Mouse (Mus musculus) MEL (cell line): ENCODE results near the gene Tmed10. TPM values are rescaled to one million over a fixed set of nuclear protein-coding genes. Genes with fewer than 3 reads are reported as not detected.
A peak's percentile ranks its signal among the peaks of the same experiment; 100 is the strongest.

Experiments used
- DNase-seq: peaks from one replicate; pipeline ENCODE4 v3.0.0; 2011; ENCODE audit warnings: low read depth, low spot score
- H3K27ac ChIP-seq: 2 replicates; pipeline ENCODE4 v1.5.1; 2012; ENCODE audit warnings: low read depth, mild to moderate bottlenecking, control low read depth, low read length, moderate library complexity; ENCODE audit not compliant: control insufficient read depth
- H3K27me3 ChIP-seq, 2 experiments: fragments of 150-350 bp in 1 of 2; sonication (generic) in 1 of 2; 2 replicates each; pipeline ENCODE4 v1.6.1; 2012; ENCODE audit warnings: low read length in 2 of 2, mild to moderate bottlenecking in 2 of 2, improper control_type of control experiment in 1 of 2, moderate library complexity in 1 of 2; ENCODE audit not compliant: insufficient read depth in 2 of 2, control insufficient read depth in 1 of 2
- H3K36me3 ChIP-seq, 2 experiments: 2 replicates each; pipeline ENCODE4 v1.6.1; 2012 to 2014; ENCODE audit warnings: low read length in 2 of 2, improper control_type of control experiment in 1 of 2, inconsistent platforms in 1 of 2, mild to moderate bottlenecking in 1 of 2; ENCODE audit not compliant: insufficient read depth in 2 of 2, control insufficient read depth in 1 of 2
- H3K4me1 ChIP-seq, 2 experiments: fragments of 150-350 bp in 1 of 2; sonication (generic) in 1 of 2; 2 replicates each; pipeline ENCODE4 v1.6.1; 2012; ENCODE audit warnings: low read length in 2 of 2, improper control_type of control experiment in 1 of 2, mild to moderate bottlenecking in 1 of 2; ENCODE audit not compliant: insufficient read depth in 2 of 2, control insufficient read depth in 1 of 2
- H3K4me3 ChIP-seq, 2 experiments: fragments of 150-350 bp in 1 of 2; sonication (generic) in 1 of 2; 2 replicates each; pipeline ENCODE4 v1.5.1; 2012; ENCODE audit warnings: low read depth in 2 of 2, low read length in 2 of 2, mild to moderate bottlenecking in 2 of 2, moderate library complexity in 2 of 2, control low read depth in 1 of 2, improper control_type of control experiment in 1 of 2; ENCODE audit not compliant: control insufficient read depth in 1 of 2, insufficient read depth in 1 of 2
- H3K79me2 ChIP-seq: 2 replicates; pipeline ENCODE4 v1.6.1; 2012; ENCODE audit warnings: mild to moderate bottlenecking, low read length, moderate library complexity; ENCODE audit not compliant: control insufficient read depth, poor library complexity, insufficient read depth
- H3K9ac ChIP-seq: 2 replicates; pipeline ENCODE4 v1.6.1; 2012; ENCODE audit warnings: low read depth, mild to moderate bottlenecking, control low read depth, low read length, moderate library complexity; ENCODE audit not compliant: control insufficient read depth, poor library complexity, severe bottlenecking
- H3K9me3 ChIP-seq: fragments of 150-350 bp; sonication (generic); replicated peaks from 2 replicates; pipeline ENCODE4 v1.6.1; 2012; ENCODE audit warnings: mild to moderate bottlenecking, low read length, improper control_type of control experiment, moderate library complexity; ENCODE audit not compliant: insufficient read depth
- CTCF ChIP-seq, 3 experiments: IDR thresholded peaks in 2 of 3; conservative IDR thresholded peaks in 1 of 3; 2 replicates each; pipeline ENCODE4 v1.5.1; 2011 to 2012; ENCODE audit warnings: low read length in 3 of 3, low read depth in 2 of 3, mild to moderate bottlenecking in 2 of 3, improper control_type of control experiment in 1 of 3, inconsistent platforms in 1 of 3, mixed read lengths in 1 of 3, moderate library complexity in 1 of 3; ENCODE audit not compliant: control insufficient read depth in 1 of 3, insufficient read depth in 1 of 3, poor library complexity in 1 of 3, severe bottlenecking in 1 of 3
- E2F4 ChIP-seq: IDR thresholded peaks from 2 replicates; pipeline ENCODE4 v1.6.1; 2011; ENCODE audit warnings: low read depth, low read length, improper control_type of control experiment, borderline replicate concordance
- GATA1 ChIP-seq: IDR thresholded peaks from 2 replicates; pipeline ENCODE4 v1.6.1; 2011; ENCODE audit warnings: low read depth, low read length, improper control_type of control experiment
- HCFC1 ChIP-seq: IDR thresholded peaks from 2 replicates; pipeline ENCODE4 v1.6.1; 2012; ENCODE audit warnings: low read depth, mild to moderate bottlenecking, inconsistent platforms, low read length, improper control_type of control experiment, moderate library complexity
- MAFK ChIP-seq: IDR thresholded peaks from 2 replicates; pipeline ENCODE4 v1.6.1; 2011; ENCODE audit warnings: low read depth, mild to moderate bottlenecking, low read length, improper control_type of control experiment, borderline replicate concordance
- MAZ ChIP-seq: IDR thresholded peaks from 2 replicates; pipeline ENCODE4 v1.6.1; 2012; ENCODE audit warnings: low read depth, mild to moderate bottlenecking, inconsistent platforms, low read length, improper control_type of control experiment
- POLR2A ChIP-seq, 2 experiments: IDR thresholded peaks; 2 replicates each; pipeline ENCODE4 v1.6.1; 2011 to 2012; ENCODE audit warnings: low read length in 2 of 2, mild to moderate bottlenecking in 2 of 2, control low read depth in 1 of 2, improper control_type of control experiment in 1 of 2, low read depth in 1 of 2, moderate library complexity in 1 of 2; ENCODE audit not compliant: control insufficient read depth in 1 of 2, insufficient read depth in 1 of 2, poor library complexity in 1 of 2
- RAD21 ChIP-seq: IDR thresholded peaks from 2 replicates; pipeline ENCODE4 v1.6.1; 2011; ENCODE audit warnings: mild to moderate bottlenecking, low read depth, low read length, improper control_type of control experiment
- SIN3A ChIP-seq: IDR thresholded peaks from 2 replicates; pipeline ENCODE4 v1.6.1; 2012; ENCODE audit warnings: low read length, improper control_type of control experiment, inconsistent platforms
- SMC3 ChIP-seq: IDR thresholded peaks from 2 replicates; pipeline ENCODE4 v1.6.1; 2011; ENCODE audit warnings: low read depth, low read length, improper control_type of control experiment
- TCF12 ChIP-seq: IDR thresholded peaks from 2 replicates; pipeline ENCODE4 v1.6.1; 2014; ENCODE audit warnings: low read depth, mild to moderate bottlenecking, inconsistent platforms, low read length, improper control_type of control experiment, moderate library complexity
- ZNF384 ChIP-seq: IDR thresholded peaks from 2 replicates; pipeline ENCODE4 v1.6.1; 2012; ENCODE audit warnings: low read depth, mild to moderate bottlenecking, inconsistent platforms, low read length, improper control_type of control experiment
- polyA plus RNA-seq, 2 experiments: library from polyadenylated mRNA; stranded (reverse) in 1 of 2; unstranded in 1 of 2; fragments of >175 nt in 1 of 2; fragments of >200 nt in 1 of 2; gene quantifications; 2 replicates each; pipeline versions ENCODE4 v1.2.1 to v1.2.4; 2012; ENCODE audit warnings: low replicate concordance in 2 of 2, low read depth in 1 of 2; ENCODE audit not compliant: insufficient read length in 2 of 2, insufficient read depth in 1 of 2, missing spikeins in 1 of 2
- total RNA-seq: library from RNA; depleted of rRNA; stranded (reverse); fragments of 300-350 nt; gene quantifications from 2 replicates; pipeline ENCODE4 v1.2.3, GENCODE M21; 2012

The Tmed10 gene
- total and polyA plus RNA-seq, 3 experiments: 45.7 to 229 (median 60.2) TPM

- DNase-seq: no peak
- no peaks in the 10 kb centered on the region for H3K9me3 ChIP-seq
- no peaks in the 10 kb centered on the region for H3K27me3 ChIP-seq
- TF ChIP-seq TCF12: no peak
- no peak for TF ChIP-seq ZNF384
- no peak for TF ChIP-seq MAFK
- TF ChIP-seq POLR2A (IDR thresholded peaks at IDR 0.05; ENCODE audit: control insufficient read depth in 1 of 2, insufficient read depth in 1 of 2, low read depth in 1 of 2, low read length in 2 of 2, poor library complexity in 1 of 2): no peak
- H3K9ac ChIP-seq: no peak overlapping the region
- peaks cover 10 to 16% of the 10 kb centered on the region in 2 experiments for H3K36me3 ChIP-seq
- H3K4me3 ChIP-seq: no peak overlapping the region
- peaks cover 5% of the 10 kb centered on the region in 2 experiments; a peak in 3 of 4 replicates for H3K4me1 ChIP-seq
- H3K79me2 ChIP-seq: no peaks in the 10 kb centered on the region
- no peak overlapping the region for H3K27ac ChIP-seq
Measured at GRCm38 (mm10) chr12:85344252-85344651, 30.4 kb downstream of the Tmed10 start.

GRCm38 (mm10) chr12:85342310-85342709 lies 32.3 kb downstream of the Tmed10 start:
- Histone ChIP-seq H3K27me3 (no peaks in the 10 kb centered on the region), H3K9ac (no peak overlapping the region), H3K4me1 (peaks cover 7 to 14% of the 10 kb centered on the region in 2 experiments)
- no peak for DNase-seq
- TF ChIP-seq GATA1 (no peak), TCF12 (no peak)
- TF ChIP-seq, all 39 proteins: peak for 0
- H3K4me3 ChIP-seq: no peak overlapping the region
- H3K9me3 ChIP-seq: no peaks in the 10 kb centered on the region
- no peak overlapping the region for H3K27ac ChIP-seq
- H3K36me3 ChIP-seq: peaks cover 12 to 21% of the 10 kb centered on the region in 2 experiments
- H3K79me2 ChIP-seq: peaks cover 9% of the 10 kb centered on the region

GRCm38 (mm10) chr12:85341131-85341530 lies 33.5 kb downstream of the Tmed10 start:
- H3K9me3 ChIP-seq: no peaks in the 10 kb centered on the region
- H3K79me2 ChIP-seq: peaks cover 9% of the 10 kb centered on the region
- no peak overlapping the region for H3K9ac ChIP-seq
- TF ChIP-seq SMC3 (peak; percentile 59), CTCF (IDR thresholded peaks at IDR 0.05 in 2 of 3, conservative IDR thresholded peaks at IDR 0.05 in 1 of 3; ENCODE audit: control insufficient read depth in 1 of 3, insufficient read depth in 1 of 3, low read depth in 2 of 3, low read length in 3 of 3, poor library complexity in 1 of 3, severe bottlenecking in 1 of 3) (peak in 2 of 3 experiments; percentile 32 to 63; a peak in 4 of 6 replicates), E2F4 (no peak), MAZ (no peak), RAD21 (peak; percentile 60), HCFC1 (0 out of 2 replicates have a peak, but pooled peaks have one; percentile 22), SIN3A (peak; percentile 56; the same call in 1 of the 2 replicates)
- TF ChIP-seq, all 39 proteins: peak for 5
- peak; percentile 65 for DNase-seq
- no peak overlapping the region for H3K27ac ChIP-seq
- H3K36me3 ChIP-seq: peaks cover 11 to 25% of the 10 kb centered on the region in 2 experiments
- H3K4me3 ChIP-seq: no peak overlapping the region
- H3K4me1 ChIP-seq: peaks cover 7 to 16% of the 10 kb centered on the region in 2 experiments
- no peaks in the 10 kb centered on the region for H3K27me3 ChIP-seq
